Mouse (Mus musculus) heart, adult 2 months (tissue): ENCODE results near the gene Dgkb. TPM values are rescaled to one million over a fixed set of nuclear protein-coding genes. Genes with fewer than 3 reads are reported as not detected.

Experiments used
- DNase-seq, 2 experiments: peaks; one replicate each; pipeline ENCODE4 v3.0.0; 2021
- H3K27ac ChIP-seq: fragments of 200-600 bp; 2 replicates; pipeline ENCODE4 v1.8.1; 2022
- H3K27me3 ChIP-seq: fragments of 200-500 bp; 2 replicates; pipeline ENCODE4 v1.6.1; 2012; ENCODE audit warnings: mild to moderate bottlenecking, low read length, inconsistent platforms, mixed read lengths; ENCODE audit not compliant: control insufficient read depth, insufficient read depth
- H3K36me3 ChIP-seq: fragments of 200-500 bp; 2 replicates; pipeline ENCODE4 v1.6.1; 2012; ENCODE audit warnings: low read length, inconsistent platforms; ENCODE audit not compliant: control insufficient read depth, insufficient read depth
- H3K4me1 ChIP-seq: fragments of 200-500 bp; 2 replicates; pipeline ENCODE4 v1.6.1; 2011; ENCODE audit warnings: low read length; ENCODE audit not compliant: control insufficient read depth, insufficient read depth
- H3K4me3 ChIP-seq: fragments of 200-600 bp; 2 replicates; pipeline ENCODE4 v1.8.1; 2022
- H3K79me2 ChIP-seq: fragments of 200-500 bp; replicated peaks from 2 replicates; pipeline ENCODE4 v1.6.1; 2012; ENCODE audit warnings: mild to moderate bottlenecking, inconsistent platforms, low read length, moderate library complexity, mixed read lengths; ENCODE audit not compliant: control insufficient read depth, insufficient read depth
- H3K9ac ChIP-seq: fragments of 200-500 bp; 2 replicates; pipeline ENCODE4 v1.6.1; 2012; ENCODE audit warnings: low read depth, mild to moderate bottlenecking, control low read depth, inconsistent platforms, low read length, mixed read lengths
- CTCF ChIP-seq: fragments of 200-600 bp; IDR thresholded peaks from 2 replicates; pipeline ENCODE4 v1.8.1; 2022; ENCODE audit warnings: antibody characterized with exemption, mild to moderate bottlenecking, moderate library complexity
- EP300 ChIP-seq: fragments of 200-500 bp; IDR thresholded peaks from 2 replicates; pipeline ENCODE4 v1.6.1; 2011; ENCODE audit warnings: low read depth, low read length, control low read depth; ENCODE audit not compliant: insufficient read depth
- POLR2A ChIP-seq: fragments of 200-500 bp; IDR thresholded peaks from 2 replicates; pipeline ENCODE4 v1.6.1; 2011; ENCODE audit warnings: mild to moderate bottlenecking, low read depth, low read length, control low read depth; ENCODE audit not compliant: insufficient read depth
- WGBS: fragments of 180-500 bp; shearing (Covaris S2); methylation state at CpG from one replicate; pipeline ENCODE4 v1.1.7; 2018; 5-methylcytosine and 5-hydroxymethylcytosine counted together
- intact Hi-C: fragments of 180-260 bp; cut with DNase I; formaldehyde crosslinking; loops from one replicate; pipeline ENCODE4 v1.15.1; 2025
- long read RNA-seq: library from polyadenylated mRNA; stranded (forward); transcript quantifications from one replicate; pipeline ENCODE4 v2.0.0, GENCODE M21; 2021
- polyA plus RNA-seq: library from polyadenylated mRNA; depleted of rRNA; stranded (reverse); fragments of >200 nt; gene quantifications from 2 replicates; pipeline ENCODE4 v1.2.3, GENCODE M21; 2012; rRNA removed
- total RNA-seq, 2 experiments: library from RNA; stranded (reverse); gene quantifications; 2 replicates each; pipeline ENCODE4 v1.2.3; 2021

Dgkb gene
- total RNA-seq (1 to 10 TPM; 1.1 TPM), polyA plus RNA-seq (0.23 and 0.44 TPM in 2 replicates)
- long read RNA-seq: 0 reads

GRCm38 (mm10) chr12:37817426-37817825, at the start of gene Dgkb:
Gene Dgkb, plus strand, starts transcription at chr12:37817726.
- no peaks in the 10 kb centered on the region for H3K36me3 ChIP-seq
- no peaks in the 10 kb centered on the region for H3K79me2 ChIP-seq
- H3K27me3 ChIP-seq: no peaks in the 10 kb centered on the region
- intact Hi-C loops: no loop called here
- H3K4me1 ChIP-seq: no peaks in the 10 kb centered on the region
- 66% methylated on average over 3 of the region's 3 CpGs for WGBS
- H3K4me3 ChIP-seq: no peak within 1 kb of the TSS
- TF ChIP-seq EP300: no peak
- no peak for TF ChIP-seq POLR2A
- TF ChIP-seq CTCF: no peak
- no peak for DNase-seq
- no peak within 1 kb of the TSS for H3K9ac ChIP-seq
- no peak within 1 kb of the TSS for H3K27ac ChIP-seq

GRCm38 (mm10) chr12:37769844-37770243, 47.7 kb upstream of the Dgkb start:
- no peak for TF ChIP-seq EP300
- 58% methylated on average over 1 of the region's 1 CpGs for WGBS

GRCm38 (mm10) chr12:37773681-37774357, 43.7 kb upstream of the Dgkb start:
- 18% methylated on average over 8 of the region's 8 CpGs for WGBS
- no peak overlapping the region for H3K9ac ChIP-seq
- TF ChIP-seq CTCF (peak; percentile 71), POLR2A (no peak)
- no peak overlapping the region for H3K27ac ChIP-seq
- H3K36me3 ChIP-seq: no peaks in the 10 kb centered on the region
- H3K4me1 ChIP-seq: no peaks in the 10 kb centered on the region
- H3K27me3 ChIP-seq: no peaks in the 10 kb centered on the region
- H3K4me3 ChIP-seq: no peak overlapping the region
- intact Hi-C loops: loop anchor here (5.0 to 10.0 kb wide), 2 partner anchors 343 to 1721 kb away; no protein-coding TSS in a partner anchor
- no peaks in the 10 kb centered on the region for H3K79me2 ChIP-seq
- no peak for DNase-seq

More at GRCm38 (mm10) chr12:37769844-37770243, 47.7 kb upstream of the Dgkb start:
- no peaks in the 10 kb centered on the region for H3K79me2 ChIP-seq
- H3K4me3 ChIP-seq: no peak overlapping the region
- DNase-seq: no peak
- H3K36me3 ChIP-seq: no peaks in the 10 kb centered on the region
- no peaks in the 10 kb centered on the region for H3K4me1 ChIP-seq
- intact Hi-C loops: loop anchor here (5.0 to 10.0 kb wide), 2 partner anchors 347 to 1725 kb away; no protein-coding TSS in a partner anchor
- H3K9ac ChIP-seq: no peak overlapping the region
- H3K27ac ChIP-seq: no peak overlapping the region
- H3K27me3 ChIP-seq: no peaks in the 10 kb centered on the region

DNA sequence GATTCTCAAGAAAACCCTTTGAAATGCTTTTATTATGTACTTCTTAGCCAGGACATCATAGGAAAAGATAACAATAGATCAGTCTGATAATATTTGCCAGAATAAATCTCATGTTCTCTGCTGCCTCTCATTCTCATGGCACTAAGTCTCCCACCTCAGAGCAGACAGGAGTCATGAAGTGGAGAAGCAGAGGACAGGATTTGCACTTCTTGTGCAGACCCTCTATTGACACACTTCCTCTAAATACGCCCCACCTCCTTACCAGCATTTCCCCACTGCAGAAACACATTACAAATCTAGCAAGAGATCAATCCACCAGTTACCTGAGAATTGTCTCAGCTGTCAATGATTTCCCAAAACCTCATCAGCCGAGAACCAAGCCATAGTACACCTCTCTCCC, 42.9 kb upstream of the Dgkb start:
- WGBS: 62% methylated on average over 2 of the region's 2 CpGs
- intact Hi-C loops: loop anchor here (5.0 to 10.0 kb wide), 2 partner anchors 343 to 1720 kb away; no protein-coding TSS in a partner anchor

DNA sequence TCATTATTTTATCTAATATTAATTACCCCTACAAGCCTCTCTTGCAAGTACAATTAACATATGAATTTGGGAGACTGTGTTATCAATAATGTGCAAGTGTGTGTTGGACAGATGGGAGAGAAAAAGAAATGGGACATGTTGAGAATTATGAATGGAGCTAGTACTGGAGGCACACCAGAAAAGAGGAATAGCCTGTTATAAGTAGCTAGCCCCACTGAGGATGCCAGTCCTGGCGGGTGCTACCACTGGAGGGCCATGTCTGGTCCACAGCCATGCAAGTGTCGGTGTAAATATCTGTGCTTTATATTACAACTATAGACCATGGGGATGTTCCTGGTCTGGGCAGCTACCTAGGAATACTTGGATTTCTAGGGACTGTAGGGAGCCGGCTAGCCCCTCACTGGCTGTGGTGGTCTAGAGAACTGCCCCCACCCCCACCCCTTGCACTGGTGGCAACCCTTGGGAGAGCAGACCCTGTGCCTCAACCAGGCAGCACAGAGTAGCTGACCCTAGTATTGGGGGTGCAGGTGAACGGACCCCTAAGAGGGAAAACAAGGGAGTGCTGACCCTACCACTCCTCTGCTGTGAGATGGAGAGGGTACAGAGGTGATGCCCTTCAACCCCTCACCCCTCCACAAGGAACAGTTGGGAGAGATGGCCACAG, 21.1 kb upstream of the Dgkb start:
- Histone ChIP-seq H3K36me3 (no peaks in the 10 kb centered on the region), H3K27me3 (peaks cover 2% of the 10 kb centered on the region; the same call in 1 of the 2 replicates), H3K4me3 (no peak overlapping the region), H3K79me2 (no peaks in the 10 kb centered on the region), H3K27ac (no peak overlapping the region), H3K9ac (no peak overlapping the region), H3K4me1 (no peaks in the 10 kb centered on the region)
- DNase-seq: no peak
- intact Hi-C loops: no loop called here
- WGBS: 81% methylated on average over 4 of the region's 4 CpGs
- no peak for TF ChIP-seq EP300
- TF ChIP-seq POLR2A: no peak
- no peak for TF ChIP-seq CTCF

More for the DNA sequence above, 42.9 kb upstream of the Dgkb start:
- Histone ChIP-seq H3K27me3 (no peaks in the 10 kb centered on the region), H3K27ac (no peak overlapping the region), H3K4me3 (no peak overlapping the region), H3K79me2 (no peaks in the 10 kb centered on the region), H3K9ac (no peak overlapping the region), H3K4me1 (no peaks in the 10 kb centered on the region), H3K36me3 (no peaks in the 10 kb centered on the region)
- no peak for TF ChIP-seq EP300
- TF ChIP-seq POLR2A: no peak
- no peak for TF ChIP-seq CTCF
- DNase-seq: no peak

GRCm38 (mm10) chr12:37814122-37814521, 3.4 kb upstream of the Dgkb start:
- intact Hi-C loops: no loop called here
- 68% methylated on average over 3 of the region's 3 CpGs for WGBS
- TF ChIP-seq CTCF (no peak), POLR2A (no peak), EP300 (no peak)

More at GRCm38 (mm10) chr12:37814122-37814521, 3.4 kb upstream of the Dgkb start:
- H3K27ac ChIP-seq: no peak overlapping the region
- no peak overlapping the region for H3K9ac ChIP-seq
- H3K4me3 ChIP-seq: no peak overlapping the region
- H3K27me3 ChIP-seq: no peaks in the 10 kb centered on the region
- H3K79me2 ChIP-seq: no peaks in the 10 kb centered on the region
- DNase-seq: no peak
- no peaks in the 10 kb centered on the region for H3K4me1 ChIP-seq
- H3K36me3 ChIP-seq: no peaks in the 10 kb centered on the region
